Mouse (Mus musculus): ENCODE data around the gene Cct8l1.

The Cct8l1 gene

GRCm38 (mm10) chr5:25530629-25531028 lies 14.8 kb downstream of the Cct8l1 start:
- DNase-seq, result no peak

DNA sequence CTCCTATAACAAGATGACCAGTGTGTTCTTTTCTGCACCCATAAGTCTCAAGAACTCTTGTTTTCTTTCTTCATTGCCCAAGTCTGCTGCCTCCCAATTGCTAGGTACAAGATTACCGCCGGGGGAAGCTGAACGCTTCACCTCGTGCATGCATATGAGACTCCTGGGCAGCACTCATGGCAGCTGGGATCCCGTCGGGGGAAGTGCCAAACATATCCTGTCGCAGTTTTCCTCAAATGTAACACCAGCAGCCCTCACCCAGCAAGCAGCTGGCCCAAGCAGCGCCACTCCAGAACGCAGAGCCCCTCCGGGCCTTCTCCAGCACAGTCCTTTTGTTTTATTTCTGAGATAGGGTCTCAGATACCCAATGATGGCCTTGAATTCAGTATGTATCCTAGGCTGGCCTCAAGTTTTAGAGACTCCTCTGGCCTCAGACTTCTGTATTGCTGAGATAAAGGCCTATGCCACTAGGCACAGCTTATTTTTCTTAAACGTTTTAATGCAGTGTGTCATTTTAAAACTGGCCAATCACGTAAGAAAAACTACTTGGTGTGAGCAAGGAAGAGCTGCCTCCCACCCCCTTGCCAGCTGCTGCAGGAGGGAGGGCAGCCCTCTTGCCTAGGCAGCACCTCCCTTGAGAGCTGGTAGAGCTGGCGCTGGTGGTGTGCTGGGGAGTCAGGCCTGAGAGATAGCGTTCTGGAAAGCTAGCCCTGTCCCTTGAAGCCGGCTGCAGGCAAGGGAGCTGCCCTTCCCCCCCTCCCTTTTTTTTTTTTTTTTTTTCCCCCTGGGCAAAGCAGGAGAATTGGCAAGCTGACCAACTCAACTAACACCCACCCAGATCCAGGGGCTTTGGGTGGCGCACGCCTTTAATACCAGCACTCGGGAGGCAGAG lies 16.6 kb downstream of the Cct8l1 start:
- no peak for DNase-seq

- DNase-seq, result no peak
These were observed 17.4 kb downstream of the Cct8l1 start for GRCm38 (mm10) chr5:25533298-25533697.

GRCm38 (mm10) chr5:25535566-25535965 lies 19.7 kb downstream of the Cct8l1 start:
- DNase-seq, result no peak

DNA sequence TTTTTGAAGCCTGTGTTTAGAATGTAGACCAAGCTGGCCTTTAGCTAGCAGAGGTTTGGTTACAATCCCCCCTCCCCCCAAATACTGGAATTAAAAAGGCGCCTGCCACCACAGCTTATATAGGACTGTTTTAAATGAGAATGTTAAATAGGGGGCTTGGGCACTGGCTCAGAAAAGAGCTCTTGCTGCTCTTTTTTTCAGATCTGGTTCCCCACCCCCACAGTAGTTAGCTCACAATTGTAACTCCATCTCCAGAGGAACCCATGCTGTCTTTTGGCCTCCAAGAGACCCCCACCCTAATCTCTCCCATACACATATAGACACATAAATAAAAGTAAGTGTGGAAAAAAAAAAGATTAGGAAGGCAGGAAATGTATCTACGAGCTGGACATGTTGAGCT lies 20.6 kb downstream of the Cct8l1 start:
- DNase-seq, result no peak

- no peak for DNase-seq
These were observed 21.1 kb downstream of the Cct8l1 start for GRCm38 (mm10) chr5:25536921-25537409.

- DNase-seq, result no peak
These were observed 24.5 kb downstream of the Cct8l1 start for GRCm38 (mm10) chr5:25540412-25540811.

DNA sequence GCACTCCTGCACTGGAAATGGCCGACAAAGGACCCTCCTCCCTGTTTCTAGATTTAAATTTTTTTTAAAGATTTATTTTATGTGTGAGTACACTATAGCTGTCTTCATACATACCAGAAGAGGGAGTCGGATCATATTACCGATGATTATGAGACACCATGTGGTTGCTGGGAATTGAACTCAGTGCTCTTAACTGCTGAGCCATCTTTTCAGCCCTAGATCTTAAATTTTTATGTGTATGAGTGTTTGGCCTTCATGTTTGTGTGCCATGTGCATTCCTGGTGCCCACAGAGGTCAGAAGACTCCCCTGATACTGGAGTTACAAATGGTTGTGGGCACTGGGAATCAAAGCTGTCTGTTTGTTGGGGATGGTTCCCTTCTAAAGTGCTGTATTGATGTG lies 25.1 kb downstream of the Cct8l1 start:
- no peak for DNase-seq

DNA sequence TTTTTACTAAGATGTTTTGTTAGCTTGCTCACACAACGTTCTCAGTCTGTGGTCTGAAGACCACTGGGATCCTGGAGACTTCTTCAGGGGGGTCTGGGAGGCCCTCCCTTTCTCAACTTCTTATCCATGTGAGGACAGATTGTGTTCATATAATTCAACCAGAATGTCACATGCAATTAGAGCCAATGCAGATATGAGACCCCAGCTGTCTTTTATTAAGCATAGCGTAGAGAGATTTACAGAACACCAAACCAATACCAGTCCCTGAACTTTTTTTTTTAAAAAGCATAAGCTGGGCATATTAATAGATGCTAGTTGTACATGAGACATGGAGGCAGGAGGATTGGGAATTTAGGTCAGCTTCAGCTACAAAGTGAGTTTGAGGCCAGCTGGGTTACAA lies 25.8 kb downstream of the Cct8l1 start:
- no peak for DNase-seq

GRCm38 (mm10) chr5:25544061-25544460 lies 28.2 kb downstream of the Cct8l1 start:
- no peak for DNase-seq

- no peak for DNase-seq
These were observed 28.7 kb downstream of the Cct8l1 start for GRCm38 (mm10) chr5:25544566-25544965.

- no peak for DNase-seq
These were observed 31.0 kb downstream of the Cct8l1 start for GRCm38 (mm10) chr5:25546912-25547311.

DNA sequence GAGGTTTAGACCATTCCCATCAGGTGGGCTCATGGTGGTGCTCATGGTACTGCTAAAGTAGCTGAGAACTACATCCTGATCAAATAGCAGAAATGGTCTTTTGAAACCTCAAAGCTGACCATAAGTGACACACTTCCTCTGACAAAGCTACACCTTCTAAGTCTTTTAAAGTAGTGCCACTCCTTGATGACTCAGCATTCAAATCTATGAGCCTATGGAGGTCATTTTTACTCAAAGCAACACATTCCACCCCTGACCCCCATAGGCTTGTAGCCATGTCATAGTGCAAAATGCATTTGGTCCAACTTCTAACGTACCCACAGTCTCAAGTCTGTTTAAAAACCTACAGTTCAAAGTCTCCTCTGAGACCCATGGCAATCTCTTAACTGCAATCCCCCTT lies 35.0 kb downstream of the Cct8l1 start:
- no peak for DNase-seq

DNA sequence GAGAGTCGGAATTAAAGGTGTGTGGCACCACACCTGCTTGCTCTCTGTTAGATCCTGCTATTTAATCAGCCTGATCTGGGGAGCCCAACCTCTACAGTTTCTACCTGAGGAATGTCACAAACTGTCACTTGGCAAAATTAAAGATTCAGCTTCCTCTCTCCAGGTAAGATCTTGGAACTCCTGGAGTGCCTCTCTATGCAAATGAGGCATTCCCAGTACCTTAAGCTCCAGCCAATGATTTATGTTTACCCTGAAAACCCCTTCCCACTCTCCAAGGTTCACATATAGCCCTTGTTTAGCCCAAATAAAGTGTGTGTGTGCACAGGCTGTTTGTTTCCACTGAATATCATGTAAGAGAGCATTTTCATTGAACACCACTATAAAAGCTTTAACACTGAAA lies 38.3 kb downstream of the Cct8l1 start:
- DNase-seq, result no peak

DNA sequence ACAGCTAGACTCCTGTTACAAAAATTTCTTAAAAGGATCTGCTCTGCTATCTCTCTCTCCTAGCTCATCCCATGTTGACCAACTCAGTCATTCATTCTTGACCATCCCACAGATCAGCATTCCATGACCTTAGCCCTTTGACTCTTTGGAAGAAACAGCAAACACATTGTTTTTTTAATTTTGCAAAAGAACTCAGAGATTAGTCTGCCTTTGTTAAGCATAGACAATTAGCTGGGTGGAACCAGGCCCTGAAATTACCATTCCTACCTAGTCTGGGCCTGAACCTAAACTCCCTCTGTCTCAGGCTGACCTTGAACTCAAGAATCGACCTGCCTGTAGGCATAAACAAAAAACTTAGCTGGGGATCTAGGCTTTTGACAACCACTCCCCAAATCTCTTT lies 38.8 kb downstream of the Cct8l1 start:
- DNase-seq, result no peak

- DNase-seq, result no peak
These were observed 39.8 kb downstream of the Cct8l1 start for GRCm38 (mm10) chr5:25555684-25556083.

DNA sequence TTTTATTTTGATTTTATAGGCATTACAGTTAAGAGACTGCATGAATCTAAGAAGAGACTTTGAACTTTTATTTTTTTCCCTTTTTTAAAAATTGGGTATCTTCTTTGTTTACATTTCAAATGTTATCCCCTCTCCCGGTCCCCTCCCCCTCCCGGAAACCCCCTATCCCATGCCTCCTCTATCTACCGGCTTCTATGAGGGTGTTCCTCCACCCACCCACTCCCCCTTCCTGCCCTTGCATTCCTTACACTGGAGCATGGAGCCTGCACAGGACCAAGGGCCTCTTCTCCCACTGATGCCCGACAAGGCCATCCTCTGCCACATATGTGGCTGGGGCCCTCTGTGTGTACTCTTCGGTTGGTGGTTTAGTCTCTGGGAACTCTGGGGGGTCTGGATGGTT lies 40.5 kb downstream of the Cct8l1 start:
- DNase-seq, result no peak
